Mouse (Mus musculus) erythroblast, embryonic 14.5 days (primary cell): ENCODE results near the gene Col5a1.

ENCODE experiments used
- GATA1 ChIP-seq: IDR thresholded peaks from 2 replicates; pipeline ENCODE4 v1.6.1; 2012; ENCODE audit warnings: low read length, inconsistent platforms, mixed read lengths
- TAL1 ChIP-seq: IDR thresholded peaks from 3 replicates; pipeline ENCODE4 v1.6.1; 2012; ENCODE audit warnings: low read length, inconsistent platforms, mixed read lengths

- TF ChIP-seq TAL1 (no peak), GATA1 (no peak)
These were observed 158.8 kb downstream of the Col5a1 start for GRCm38 (mm10) chr2:28044920-28045598.
